Mouse (Mus musculus): ENCODE results near the gene BC028528. TPM values are rescaled to one million over a fixed set of nuclear protein-coding genes. Genes with fewer than 3 reads are reported as not detected.
"Not testable (repeated sequence)": the region's sequence is repeated elsewhere in the genome, so short reads cannot be mapped to it uniquely, and the experiment has no call there.

Gene BC028528
- polyA plus RNA-seq, 1 experiment from 2014 or later, result 7.9 TPM

DNA sequence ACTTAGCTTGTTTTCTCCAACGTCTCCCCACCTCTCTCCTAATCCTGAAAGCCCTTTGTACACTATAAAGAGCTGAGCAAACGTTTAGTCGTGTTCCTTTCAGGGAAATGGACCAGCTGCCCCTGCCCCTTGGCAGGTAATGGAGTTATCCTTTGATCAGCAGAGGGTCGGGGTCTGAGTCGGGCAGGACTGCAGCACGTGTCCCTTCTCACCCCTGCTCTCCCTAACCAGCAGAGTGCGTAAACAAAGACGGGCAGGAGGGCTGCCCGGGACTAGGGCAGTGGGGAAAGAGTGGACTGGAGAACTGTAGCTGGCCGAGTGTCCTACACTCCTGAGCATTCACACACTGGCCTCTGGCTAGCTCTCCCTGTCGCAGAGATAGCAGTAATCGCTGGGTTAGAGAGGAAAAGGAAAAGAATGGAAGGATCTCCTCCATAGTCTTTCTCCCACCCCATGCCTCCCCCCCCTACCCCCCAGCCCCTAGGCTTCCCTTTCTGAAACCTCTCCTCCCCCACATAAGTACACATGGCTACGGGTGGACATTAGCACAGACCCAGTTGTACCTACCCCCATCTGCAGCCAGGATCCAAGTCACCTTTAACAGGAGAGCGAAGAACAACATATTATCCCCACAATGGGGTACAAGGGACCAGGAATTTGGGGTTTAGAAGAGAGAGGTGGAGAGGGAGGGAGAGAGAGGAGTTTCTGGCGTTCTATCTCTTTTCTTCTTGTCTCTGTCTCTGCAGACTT, 12.1 kb upstream of the BC028528 start:
- H3K27me3 ChIP-seq (ENCODE audit: low read depth, poor library complexity, severe bottlenecking), result 0 out of 2 replicates have a peak, but pooled peaks cover 5% of the 10 kb centered on the region
- peak overlapping the region; percentile 60 for H3K4me3 ChIP-seq
- peaks cover 61% of the 10 kb centered on the region for H3K4me1 ChIP-seq
- H3K9me3 ChIP-seq (replicated peaks), result no peaks in the 10 kb centered on the region
- DNase-seq (ENCODE audit: low spot score), result peak; percentile 75
- peak overlapping the region; percentile 96 for H3K27ac ChIP-seq
- WGBS, result 1% methylated on average over 15 of the region's 15 CpGs
- H3K36me3 ChIP-seq, result peaks cover 34% of the 10 kb centered on the region

DNA sequence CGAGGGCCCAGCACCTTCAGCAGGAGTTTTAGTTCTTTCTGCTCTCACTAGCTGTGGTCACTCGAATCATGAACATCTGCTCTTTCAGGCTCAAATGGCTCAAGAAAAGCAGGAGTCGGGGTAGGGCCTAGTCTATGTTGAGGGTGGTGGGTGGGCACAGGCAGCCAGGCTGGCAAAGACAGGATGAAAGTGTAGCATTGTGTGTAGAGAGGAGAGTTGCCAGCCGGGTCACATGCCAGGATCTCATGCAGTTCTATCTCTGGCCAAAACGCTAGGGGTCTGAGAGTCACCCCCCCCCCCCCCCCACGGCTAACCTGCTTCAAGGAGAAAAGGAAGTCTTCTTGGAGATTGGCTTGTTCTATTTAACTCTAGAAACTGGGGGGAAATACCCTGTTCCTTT, 10.8 kb upstream of the BC028528 start:
- Histone ChIP-seq H3K27me3 (ENCODE audit: low read depth, poor library complexity, severe bottlenecking) (0 out of 2 replicates have a peak, but pooled peaks cover 4% of the 10 kb centered on the region), H3K27ac (peak overlapping the region; percentile 96), H3K36me3 (peaks cover 47% of the 10 kb centered on the region), H3K4me3 (peak overlapping the region; percentile 60), H3K4me1 (peaks cover 61% of the 10 kb centered on the region), H3K9me3 (replicated peaks) (no peaks in the 10 kb centered on the region)
- no peak for DNase-seq (ENCODE audit: low spot score)
- WGBS, result 40% methylated on average over 6 of the region's 6 CpGs

DNA sequence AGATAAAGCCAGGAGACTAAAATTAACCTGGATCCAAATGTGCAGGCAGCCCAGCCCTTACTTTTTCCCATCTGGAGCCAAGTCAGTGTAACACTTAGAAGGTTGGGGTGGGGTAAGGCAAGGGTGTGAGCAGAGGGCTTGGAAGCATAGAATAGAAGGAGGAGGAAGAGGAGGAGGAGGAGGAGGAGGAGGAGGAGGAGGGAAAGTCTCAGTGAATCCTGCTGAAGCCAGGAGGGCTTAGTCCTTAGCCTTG, 10.5 kb upstream of the BC028528 start:
- Histone ChIP-seq H3K4me1 (peaks cover 59% of the 10 kb centered on the region), H3K36me3 (peaks cover 50% of the 10 kb centered on the region), H3K9me3 (replicated peaks) (no peaks in the 10 kb centered on the region), H3K27me3 (ENCODE audit: low read depth, poor library complexity, severe bottlenecking) (0 out of 2 replicates have a peak, but pooled peaks cover under 1% of the 10 kb centered on the region), H3K4me3 (peak overlapping the region; percentile 60), H3K27ac (peak overlapping the region; percentile 96)
- DNase-seq (ENCODE audit: low spot score), result no peak

DNA sequence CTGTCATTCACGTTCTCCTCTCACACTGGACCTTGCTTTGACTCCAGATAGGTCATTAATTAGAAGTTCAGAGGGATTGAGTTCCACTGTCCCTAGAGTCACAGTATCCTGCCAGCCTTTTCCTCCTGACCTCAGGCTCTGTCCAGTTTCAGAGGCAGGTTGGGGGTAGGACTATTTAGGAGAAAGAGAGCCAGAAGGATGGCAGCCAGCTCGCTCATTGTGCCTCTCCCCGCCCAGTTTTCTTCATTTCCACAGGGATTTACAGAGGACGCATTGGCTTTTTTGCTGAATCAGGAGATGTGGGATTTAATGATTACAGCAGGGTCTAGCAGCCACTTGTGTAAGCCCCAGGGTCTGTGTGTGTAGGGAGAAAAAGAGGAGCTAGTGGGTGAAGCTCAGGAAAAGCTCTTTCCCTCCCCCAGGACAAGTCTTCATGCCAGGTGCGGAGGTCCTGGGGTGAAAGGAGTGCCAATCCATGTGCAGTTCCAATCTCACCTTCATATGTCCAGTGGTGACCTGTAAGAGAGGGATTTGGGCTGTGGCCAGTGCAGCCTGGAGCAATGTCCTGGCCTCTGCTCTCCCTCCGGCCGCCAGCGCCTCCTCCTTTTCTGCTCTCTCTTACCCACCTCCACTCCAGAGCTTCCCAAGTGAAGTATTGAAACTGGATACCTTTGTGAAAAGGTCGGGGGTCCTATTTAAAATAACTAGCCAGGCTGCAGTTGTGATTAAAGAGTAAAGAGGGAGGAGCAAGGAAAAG, 10.0 kb upstream of the BC028528 start:
- H3K4me3 ChIP-seq, result peak overlapping the region; percentile 60
- H3K27me3 ChIP-seq (ENCODE audit: low read depth, poor library complexity, severe bottlenecking), result no peaks in the 10 kb centered on the region
- no peak for DNase-seq (ENCODE audit: low spot score)
- H3K36me3 ChIP-seq, result peaks cover 51% of the 10 kb centered on the region
- H3K9me3 ChIP-seq (replicated peaks), result no peaks in the 10 kb centered on the region
- H3K4me1 ChIP-seq, result peaks cover 54% of the 10 kb centered on the region
- H3K27ac ChIP-seq, result peak overlapping the region; percentile 96
- whole genome bisulfite sequencing, result 71% methylated on average over 9 of the region's 9 CpGs

DNA sequence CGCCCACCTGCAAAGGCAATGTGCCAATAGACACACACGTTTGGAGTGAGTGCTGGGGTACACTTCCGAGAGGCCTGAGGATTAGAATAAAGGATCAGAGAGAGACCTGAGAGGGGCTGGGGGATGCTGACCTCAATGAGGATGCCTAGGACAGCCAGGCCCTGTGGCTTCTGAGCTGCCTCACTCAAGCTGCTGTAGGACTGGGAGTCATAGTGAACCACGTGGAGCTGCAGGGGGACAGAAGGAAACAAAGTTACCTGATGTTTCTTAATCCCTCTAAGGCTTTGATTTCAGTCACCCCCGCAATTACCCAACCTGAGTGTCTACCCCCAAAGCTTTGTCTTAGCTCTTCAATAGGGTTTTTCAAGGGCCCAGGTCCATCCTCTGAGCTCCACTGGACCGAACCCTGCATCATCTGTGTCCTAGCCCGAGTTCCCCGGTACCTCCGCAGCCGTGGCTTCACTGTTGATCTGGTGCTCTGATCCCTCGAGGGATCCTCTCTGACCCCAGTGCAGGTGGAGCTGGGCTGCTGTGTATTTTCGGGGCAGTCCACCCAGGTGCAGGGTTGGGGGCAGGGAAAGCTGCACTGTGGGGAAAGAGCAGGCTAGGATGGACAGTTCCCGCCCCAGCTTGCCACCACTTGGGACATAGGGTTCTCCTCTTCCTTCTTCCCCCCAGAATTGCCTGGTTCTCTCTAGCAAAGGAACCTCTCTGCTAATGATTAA, 8.2 kb upstream of the BC028528 start:
- H3K4me3 ChIP-seq, result no peak overlapping the region
- H3K27me3 ChIP-seq (ENCODE audit: low read depth, poor library complexity, severe bottlenecking), result no peaks in the 10 kb centered on the region
- H3K4me1 ChIP-seq, result peaks cover 44% of the 10 kb centered on the region
- DNase-seq (ENCODE audit: low spot score), result no peak
- peaks cover 56% of the 10 kb centered on the region for H3K36me3 ChIP-seq
- H3K27ac ChIP-seq, result no peak overlapping the region
- 83% methylated on average over 13 of the region's 13 CpGs for WGBS
- H3K9me3 ChIP-seq (replicated peaks), result no peaks in the 10 kb centered on the region

DNA sequence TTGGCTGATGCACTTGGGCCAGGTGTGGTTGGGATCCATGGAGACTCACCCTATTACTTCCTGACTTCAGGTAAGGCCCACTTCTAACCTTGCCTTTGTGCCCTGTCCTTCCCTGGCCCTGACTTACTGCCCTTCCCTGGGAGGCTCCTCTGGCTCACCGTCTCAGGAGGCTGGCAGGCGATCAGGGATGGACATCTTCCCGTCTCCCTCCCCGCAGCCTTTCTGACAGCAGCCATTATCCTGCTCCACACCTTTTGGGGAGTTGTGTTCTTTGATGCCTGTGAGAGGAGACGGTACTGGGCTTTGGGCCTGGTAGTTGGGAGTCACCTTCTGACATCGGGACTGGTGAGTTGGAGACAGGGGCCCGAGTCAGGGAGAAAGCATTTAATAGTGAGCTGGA, 3.7 kb upstream of the BC028528 start:
- WGBS, result 86% methylated on average over 7 of the region's 7 CpGs
- H3K36me3 ChIP-seq, result peaks cover 38% of the 10 kb centered on the region
- not testable (repeated sequence) for DNase-seq (ENCODE audit: low spot score)

DNA sequence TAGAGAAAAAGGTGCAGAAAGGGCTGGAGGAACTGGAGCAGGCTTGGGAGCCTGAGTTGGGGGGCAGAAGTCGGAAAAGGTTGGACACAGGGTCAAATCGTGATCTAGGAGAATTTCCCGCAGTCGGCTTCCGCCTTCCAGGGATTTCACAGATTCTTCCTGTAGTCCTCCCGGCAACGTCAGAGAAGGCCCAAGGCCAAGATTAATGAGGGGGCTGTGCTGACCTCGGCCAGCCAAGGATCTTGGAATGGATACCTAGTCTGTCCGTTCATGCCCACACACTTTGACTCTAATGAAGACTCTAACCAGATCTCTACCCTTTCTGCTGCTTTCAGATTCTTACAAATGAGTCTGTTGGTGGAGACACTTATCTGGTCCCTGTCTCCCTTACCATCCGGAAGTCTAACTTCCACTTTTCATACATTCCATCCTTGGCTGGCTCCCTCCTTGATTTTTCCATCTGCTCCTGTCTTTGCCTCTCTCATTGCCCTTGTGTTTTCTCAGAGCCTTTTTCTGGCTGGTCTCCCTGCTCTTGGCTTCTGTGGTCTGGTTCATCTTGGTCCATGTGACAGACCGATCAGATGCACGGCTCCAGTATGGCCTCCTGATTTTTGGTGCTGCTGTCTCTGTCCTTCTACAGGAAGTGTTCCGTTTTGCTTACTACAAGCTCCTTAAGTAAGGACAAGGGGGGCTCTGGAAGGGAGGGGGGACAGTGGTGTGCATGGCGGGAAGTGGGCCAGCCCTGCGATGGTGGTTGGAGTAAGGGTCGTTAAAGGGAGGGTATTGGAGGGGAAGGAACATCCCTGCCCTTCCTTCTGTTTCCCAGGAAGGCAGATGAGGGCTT, 2.7 kb upstream of the BC028528 start:
- peak; percentile 47 for DNase-seq (ENCODE audit: low spot score)
- peak overlapping the region; percentile 78 for H3K27ac ChIP-seq
- H3K4me1 ChIP-seq, result peaks cover 46% of the 10 kb centered on the region
- H3K36me3 ChIP-seq, result peaks cover 28% of the 10 kb centered on the region
- peak overlapping the region; percentile 77 for H3K4me3 ChIP-seq
- no peaks in the 10 kb centered on the region for H3K27me3 ChIP-seq (ENCODE audit: low read depth, poor library complexity, severe bottlenecking)
- 16% methylated on average over 16 of the region's 16 CpGs for WGBS
- no peaks in the 10 kb centered on the region for H3K9me3 ChIP-seq (replicated peaks)

More for the DNA sequence above, 3.7 kb upstream of the BC028528 start:
- H3K27me3 ChIP-seq (ENCODE audit: low read depth, poor library complexity, severe bottlenecking); H3K9me3 ChIP-seq (replicated peaks); H3K27ac ChIP-seq: not testable (repeated sequence)
- H3K4me1 ChIP-seq, result peaks cover 41% of the 10 kb centered on the region
- H3K4me3 ChIP-seq, result 0 out of 2 replicates have a peak overlapping the region, but pooled peaks have one; percentile 17

DNA sequence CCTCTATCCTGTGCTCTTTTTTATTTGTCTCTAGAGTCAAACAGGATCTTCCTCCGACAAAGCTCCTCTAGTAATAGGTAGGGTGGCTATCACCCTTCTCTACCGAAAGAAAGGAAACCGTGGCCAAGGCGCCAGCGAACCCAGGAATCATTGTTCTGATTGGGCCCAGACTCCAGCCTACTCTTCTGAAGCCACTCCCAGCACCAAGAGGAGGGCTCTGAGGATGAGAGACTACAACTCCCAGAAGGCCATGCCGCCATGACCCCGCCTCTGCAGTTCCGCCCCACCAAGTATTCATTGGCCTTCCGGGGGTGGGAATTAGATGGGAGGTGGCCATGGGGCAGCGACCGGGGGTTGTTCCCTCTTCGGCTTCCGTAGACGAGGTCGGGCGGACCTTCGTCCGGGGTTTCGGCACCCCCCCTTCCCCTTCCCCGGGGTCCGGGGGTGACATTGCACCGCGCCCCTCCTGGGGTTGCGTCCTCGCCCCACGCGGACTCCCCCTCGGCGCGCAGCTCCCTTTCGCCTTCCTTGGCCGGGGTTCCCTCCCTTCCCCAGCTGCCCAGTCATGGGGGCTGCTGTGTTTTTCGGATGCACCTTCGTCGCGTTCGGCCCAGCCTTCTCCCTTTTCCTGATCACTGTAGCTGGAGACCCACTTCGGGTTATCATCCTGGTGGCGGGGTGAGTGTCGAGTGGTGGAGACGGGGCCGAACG, 2.0 kb upstream of the BC028528 start, which contains the start of gene Aph1a:
Gene Aph1a, plus strand, starts transcription at position 364 of the 711 bp plus-strand sequence.
- WGBS, result under 1% methylated on average over 30 of the region's 43 CpGs

DNA sequence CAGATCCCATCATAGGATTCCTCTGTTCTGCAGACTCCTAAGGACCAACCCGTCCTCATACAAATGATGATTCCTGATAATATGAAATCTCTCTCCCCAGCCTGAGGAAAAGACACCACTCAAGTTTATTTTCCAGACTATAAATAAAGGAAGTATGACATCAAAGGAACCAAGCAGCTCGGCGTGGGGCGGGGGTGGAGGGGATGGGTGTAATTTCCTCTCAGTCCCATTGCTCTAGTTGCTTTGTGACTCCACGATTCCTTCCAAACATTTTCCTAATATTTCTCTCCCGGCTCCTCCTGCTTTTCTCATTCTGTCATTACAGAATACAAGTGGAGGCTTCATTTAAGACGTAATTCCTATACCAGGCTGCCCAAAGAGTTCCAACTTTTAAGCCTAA, 1.3 kb upstream of the BC028528 start:
- no peaks in the 10 kb centered on the region for H3K27me3 ChIP-seq (ENCODE audit: low read depth, poor library complexity, severe bottlenecking)
- peak overlapping the region; percentile 78 for H3K27ac ChIP-seq
- no peaks in the 10 kb centered on the region for H3K9me3 ChIP-seq (replicated peaks)
- peak; percentile 39 for DNase-seq (ENCODE audit: low spot score)
- peaks cover 14% of the 10 kb centered on the region for H3K36me3 ChIP-seq
- peaks cover 50% of the 10 kb centered on the region for H3K4me1 ChIP-seq
- peak overlapping the region; percentile 77 for H3K4me3 ChIP-seq
- WGBS, result 11% methylated on average over 7 of the region's 7 CpGs

More for the DNA sequence above, 2.0 kb upstream of the BC028528 start, which contains the start of gene Aph1a:
- H3K36me3 ChIP-seq, result peaks cover 20% of the 10 kb centered on the region
- peaks cover 50% of the 10 kb centered on the region for H3K4me1 ChIP-seq
- H3K27me3 ChIP-seq (ENCODE audit: low read depth, poor library complexity, severe bottlenecking); H3K9me3 ChIP-seq (replicated peaks): not testable (repeated sequence)
- DNase-seq (ENCODE audit: low spot score), result peak; percentile 92
- H3K4me3 ChIP-seq, result peak within 1 kb of the TSS; percentile 77
- H3K27ac ChIP-seq, result peak within 1 kb of the TSS; percentile 78

DNA sequence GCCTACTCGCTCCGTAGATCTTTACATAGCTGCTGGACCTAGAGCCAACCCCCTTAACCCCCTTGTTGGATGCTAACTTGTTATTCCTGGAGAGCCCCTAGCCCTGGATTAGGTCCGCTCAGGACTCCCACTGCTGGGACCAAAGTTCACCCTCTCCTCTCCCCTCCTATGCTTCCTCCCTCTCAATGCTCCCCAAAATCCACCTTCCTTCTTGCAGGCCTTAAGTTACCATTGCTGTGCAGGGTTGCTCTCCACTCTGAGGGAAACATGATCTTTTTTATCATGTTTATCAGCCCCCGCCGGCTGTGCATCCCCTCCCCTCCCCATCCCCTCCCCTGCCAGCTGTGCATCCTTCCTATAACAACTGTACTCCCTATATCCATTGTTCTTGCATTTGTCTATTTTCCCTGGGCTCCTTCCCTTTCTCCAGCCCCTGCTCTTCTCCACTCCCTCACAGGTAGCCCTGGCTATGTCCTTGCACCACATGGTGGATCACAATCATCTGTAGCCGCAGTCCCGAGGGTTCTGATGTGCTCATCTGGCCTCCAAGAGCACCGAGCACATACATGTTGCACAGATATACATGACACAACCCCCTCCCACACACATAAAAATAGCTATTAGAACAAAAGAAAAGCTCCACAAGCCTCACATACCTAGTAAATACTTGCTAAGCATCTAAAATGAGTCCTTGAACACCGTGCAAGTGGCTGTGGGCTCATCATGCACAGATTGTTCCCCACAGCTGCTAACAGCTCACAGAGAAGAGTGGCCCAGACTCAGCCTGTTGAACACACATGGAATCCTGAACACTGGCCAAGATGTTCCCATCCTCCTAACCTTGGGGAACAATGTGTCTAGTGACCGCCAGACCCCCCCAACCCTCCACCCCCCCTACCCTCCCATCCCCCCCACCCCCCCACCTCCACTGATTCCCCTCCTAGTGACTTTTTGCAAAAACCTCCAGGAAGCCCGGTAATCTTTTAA, 554 bp upstream of the BC028528 start:
- H3K4me1 ChIP-seq, result peaks cover 50% of the 10 kb centered on the region
- no peak for DNase-seq (ENCODE audit: low spot score)
- peaks cover 6% of the 10 kb centered on the region; the same call in 1 of the 2 replicates for H3K36me3 ChIP-seq
- H3K27me3 ChIP-seq (ENCODE audit: low read depth, poor library complexity, severe bottlenecking), result no peaks in the 10 kb centered on the region
- peak overlapping the region; percentile 39 for H3K4me3 ChIP-seq
- WGBS, result 35% methylated on average over 11 of the region's 11 CpGs
- H3K27ac ChIP-seq, result peak overlapping the region; percentile 78
- H3K9me3 ChIP-seq (replicated peaks), result no peaks in the 10 kb centered on the region

DNA sequence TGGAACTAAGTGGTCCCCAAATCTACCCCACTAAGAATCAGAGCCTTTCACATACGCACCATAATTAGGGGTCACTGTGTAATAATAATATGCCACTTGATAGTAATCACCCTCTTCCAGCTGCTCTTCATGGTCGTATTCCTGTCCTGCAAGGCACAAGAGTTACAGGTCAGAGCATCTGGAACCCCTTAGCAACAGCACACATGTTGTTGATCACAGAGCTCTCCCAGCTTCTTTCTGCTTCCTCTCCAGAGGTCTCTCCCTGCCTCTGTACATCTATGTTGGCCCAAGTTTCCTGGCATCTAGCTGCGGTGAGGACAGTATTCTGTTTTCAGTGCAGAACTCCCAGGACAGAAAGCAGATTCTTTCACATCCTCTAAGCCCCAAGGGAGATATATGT, 2.1 kb downstream of the BC028528 start:
- H3K36me3 ChIP-seq, result no peaks in the 10 kb centered on the region
- H3K4me3 ChIP-seq, result no peak overlapping the region
- 17% methylated on average over 3 of the region's 3 CpGs for WGBS
- H3K9me3 ChIP-seq (replicated peaks), result no peaks in the 10 kb centered on the region
- H3K4me1 ChIP-seq, result peaks cover 39% of the 10 kb centered on the region
- H3K27ac ChIP-seq, result peak overlapping the region; percentile 66
- no peaks in the 10 kb centered on the region for H3K27me3 ChIP-seq (ENCODE audit: low read depth, poor library complexity, severe bottlenecking)
- DNase-seq (ENCODE audit: low spot score), result peak; percentile 71
